Mouse (Mus musculus) hindbrain, embryonic 11.5 days (tissue): ENCODE data around the gene Rft1. TPM values are rescaled to one million over a fixed set of nuclear protein-coding genes. Genes with fewer than 3 reads are reported as not detected.
"Not testable (repeated sequence)": the region's sequence is repeated elsewhere in the genome, so short reads cannot be mapped to it uniquely, and the experiment has no call there.

ENCODE experiments used
- ATAC-seq: fragments of 200-750 bp; cut with Nextera tagmentation; 2 replicates; pipeline ENCODE4 v1.8.0; 2017; ENCODE audit warnings: mild to moderate bottlenecking, moderate TSS enrichment, moderate library complexity; ENCODE audit not compliant: low FRiP score
- DNase-seq: peaks from one replicate; pipeline ENCODE4 v3.0.0-alpha.2; 2015; ENCODE audit warnings: low spot score
- H3K27ac ChIP-seq: fragments of 300-500 bp; sonication (generic); 2 replicates; pipeline ENCODE4 v1.5.1; 2014; ENCODE audit warnings: mild to moderate bottlenecking, low read depth, low read length
- H3K27me3 ChIP-seq: fragments of 300-500 bp; sonication (generic); 2 replicates; pipeline ENCODE4 v1.6.1; 2014; ENCODE audit warnings: mild to moderate bottlenecking, low read length, moderate library complexity, mixed read lengths; ENCODE audit not compliant: control insufficient read depth, insufficient read depth
- H3K36me3 ChIP-seq: fragments of 300-500 bp; sonication (generic); 2 replicates; pipeline ENCODE4 v1.6.1; 2014; ENCODE audit warnings: mild to moderate bottlenecking, low read length, moderate library complexity, mixed read lengths; ENCODE audit not compliant: control insufficient read depth, insufficient read depth
- H3K4me1 ChIP-seq: fragments of 300-500 bp; sonication (generic); replicated peaks from 2 replicates; pipeline ENCODE4 v1.6.1; 2014; ENCODE audit warnings: low read length, mixed read lengths; ENCODE audit not compliant: control insufficient read depth, insufficient read depth
- H3K4me2 ChIP-seq: fragments of 300-500 bp; sonication (generic); replicated peaks from 2 replicates; pipeline ENCODE4 v1.6.1; 2014; ENCODE audit warnings: mild to moderate bottlenecking, low read depth, low read length
- H3K4me3 ChIP-seq: fragments of 300-500 bp; sonication (generic); 2 replicates; pipeline ENCODE4 v1.5.1; 2014; ENCODE audit warnings: low read depth, low read length
- H3K9ac ChIP-seq: fragments of 300-500 bp; sonication (generic); 2 replicates; pipeline ENCODE4 v1.6.1; 2014; ENCODE audit warnings: low read depth, low read length
- H3K9me3 ChIP-seq: fragments of 300-500 bp; sonication (generic); 2 replicates; pipeline ENCODE4 v1.6.1; 2016; ENCODE audit warnings: low read length; ENCODE audit not compliant: control insufficient read depth
- WGBS: fragments of 180-500 bp; shearing (Covaris S2); extraction: QIAGEN DNeasy Blood & Tissue Kit; methylation state at CpG from one replicate; pipeline ENCODE4 v1.1.7; 2014; 5-methylcytosine and 5-hydroxymethylcytosine counted together
- polyA plus RNA-seq: library from polyadenylated mRNA; unstranded; fragments of >200 nt; fragmentation: Nextera tagmentation; extraction: Ambion mirVana; gene quantifications from 2 replicates; pipeline ENCODE4 v1.2.1, GENCODE M21; 2014

The Rft1 gene
- polyA plus RNA-seq, 1 experiment from 2014 or later = 13.6 TPM

GRCm38 (mm10) chr14:30718696-30719095, 64.5 kb downstream of the Rft1 start:
- not testable (repeated sequence) for H3K4me1 ChIP-seq, ATAC-seq
- 89% methylated on average over 1 of the region's 1 CpGs for WGBS

GRCm38 (mm10) chr14:30719514-30719913, 65.4 kb downstream of the Rft1 start:
- Histone ChIP-seq H3K9ac (no peak overlapping the region), H3K27me3 (peaks cover 3% of the 10 kb centered on the region; the same call in 1 of the 2 replicates), H3K9me3 (no peaks in the 10 kb centered on the region), H3K4me1 (no peaks in the 10 kb centered on the region; the same call in 1 of the 2 replicates), H3K36me3 (no peaks in the 10 kb centered on the region), H3K27ac (no peak overlapping the region), H3K4me3 (no peak overlapping the region), H3K4me2 (no peak overlapping the region)
- DNase-seq (no peak), ATAC-seq (no peak)
- WGBS = 97% methylated on average over 1 of the region's 1 CpGs

More at GRCm38 (mm10) chr14:30718696-30719095, 64.5 kb downstream of the Rft1 start:
- not testable (repeated sequence) for H3K27me3 ChIP-seq, H3K27ac ChIP-seq, H3K4me2 ChIP-seq, H3K36me3 ChIP-seq, H3K9me3 ChIP-seq, H3K4me3 ChIP-seq, DNase-seq, H3K9ac ChIP-seq

- no peak for ATAC-seq
- no peak overlapping the region for H3K27ac ChIP-seq
- H3K9me3 ChIP-seq = no peaks in the 10 kb centered on the region
- no peak for DNase-seq
- H3K36me3 ChIP-seq = no peaks in the 10 kb centered on the region
- H3K27me3 ChIP-seq = no peaks in the 10 kb centered on the region
- H3K4me2 ChIP-seq = no peak overlapping the region
- no peaks in the 10 kb centered on the region for H3K4me1 ChIP-seq
- H3K4me3 ChIP-seq = no peak overlapping the region
- H3K9ac ChIP-seq = no peak overlapping the region
- 84% methylated on average over 1 of the region's 1 CpGs for WGBS
Observed at GRCm38 (mm10) chr14:30721850-30722249, 67.7 kb downstream of the Rft1 start.

- Histone ChIP-seq H3K27me3 (no peaks in the 10 kb centered on the region), H3K4me2 (no peak overlapping the region), H3K27ac (no peak overlapping the region), H3K9ac (no peak overlapping the region), H3K4me3 (no peak overlapping the region), H3K4me1 (no peaks in the 10 kb centered on the region), H3K9me3 (no peaks in the 10 kb centered on the region), H3K36me3 (no peaks in the 10 kb centered on the region)
- DNase-seq (no peak), ATAC-seq (no peak)
- 90% methylated on average over 5 of the region's 5 CpGs for WGBS
Observed at GRCm38 (mm10) chr14:30722406-30722805, 68.2 kb downstream of the Rft1 start.

GRCm38 (mm10) chr14:30731896-30732295, 77.7 kb downstream of the Rft1 start:
- DNase-seq (no peak), ATAC-seq (no peak)
- 96% methylated on average over 3 of the region's 3 CpGs for WGBS
- Histone ChIP-seq H3K4me1 (no peaks in the 10 kb centered on the region), H3K27ac (no peak overlapping the region), H3K4me2 (no peak overlapping the region), H3K36me3 (no peaks in the 10 kb centered on the region), H3K27me3 (no peaks in the 10 kb centered on the region), H3K9me3 (no peaks in the 10 kb centered on the region), H3K9ac (no peak overlapping the region), H3K4me3 (no peak overlapping the region)

- no peaks in the 10 kb centered on the region for H3K9me3 ChIP-seq
- H3K9ac ChIP-seq = no peak overlapping the region
- ATAC-seq = no peak
- H3K27ac ChIP-seq = no peak overlapping the region
- no peak overlapping the region for H3K4me3 ChIP-seq
- no peaks in the 10 kb centered on the region for H3K36me3 ChIP-seq
- H3K4me1 ChIP-seq = no peaks in the 10 kb centered on the region
- DNase-seq = no peak
- H3K4me2 ChIP-seq = no peak overlapping the region
- H3K27me3 ChIP-seq = no peaks in the 10 kb centered on the region
- 96% methylated on average over 5 of the region's 5 CpGs for WGBS
Observed at GRCm38 (mm10) chr14:30734665-30735064, 80.5 kb downstream of the Rft1 start.

GRCm38 (mm10) chr14:30735810-30736209, 81.7 kb downstream of the Rft1 start:
- 80% methylated on average over 3 of the region's 3 CpGs for WGBS
- H3K4me3 ChIP-seq = no peak overlapping the region
- ATAC-seq = no peak

GRCm38 (mm10) chr14:30736413-30736812, 82.3 kb downstream of the Rft1 start:
- ATAC-seq = no peak
- H3K4me3 ChIP-seq = no peak overlapping the region
- H3K4me2 ChIP-seq = no peak overlapping the region
- no peaks in the 10 kb centered on the region for H3K9me3 ChIP-seq
- no peak overlapping the region for H3K27ac ChIP-seq
- H3K4me1 ChIP-seq = no peaks in the 10 kb centered on the region
- WGBS = 90% methylated on average over 1 of the region's 1 CpGs
- no peak for DNase-seq
- H3K9ac ChIP-seq = no peak overlapping the region
- no peaks in the 10 kb centered on the region for H3K36me3 ChIP-seq
- H3K27me3 ChIP-seq = no peaks in the 10 kb centered on the region

More at GRCm38 (mm10) chr14:30735810-30736209, 81.7 kb downstream of the Rft1 start:
- Histone ChIP-seq H3K27ac (no peak overlapping the region), H3K9me3 (no peaks in the 10 kb centered on the region), H3K4me1 (no peaks in the 10 kb centered on the region), H3K36me3 (no peaks in the 10 kb centered on the region), H3K4me2 (no peak overlapping the region), H3K27me3 (no peaks in the 10 kb centered on the region), H3K9ac (no peak overlapping the region)
- no peak for DNase-seq
